Mouse (Mus musculus) hindbrain, embryonic 13.5 days (tissue): ENCODE measurements at regions not wholly inside any gene's neighbourhood (a gene's known extent, or its start where the extent isn't known, plus 50 kb on each side); places are given as distances from the start of the nearest gene placed in this dataset.

Experiments used
- ATAC-seq: fragments of 200-750 bp; cut with Nextera tagmentation; 2 replicates; pipeline ENCODE4 v1.8.0; 2017; ENCODE audit warnings: moderate TSS enrichment; ENCODE audit not compliant: low FRiP score
- H3K27ac ChIP-seq: fragments of 300-500 bp; sonication (generic); 2 replicates; pipeline ENCODE4 v1.5.1; 2015; ENCODE audit warnings: inconsistent platforms, mild to moderate bottlenecking, moderate library complexity
- H3K27me3 ChIP-seq: fragments of 300-500 bp; sonication (generic); 2 replicates; pipeline ENCODE4 v1.6.1; 2015; ENCODE audit warnings: mild to moderate bottlenecking, inconsistent platforms
- H3K36me3 ChIP-seq: fragments of 300-500 bp; sonication (generic); 2 replicates; pipeline ENCODE4 v1.6.1; 2015; ENCODE audit warnings: mild to moderate bottlenecking, inconsistent platforms
- H3K4me1 ChIP-seq: fragments of 300-500 bp; sonication (generic); replicated peaks from 2 replicates; pipeline ENCODE4 v1.6.1; 2015; ENCODE audit warnings: inconsistent platforms
- H3K4me2 ChIP-seq: fragments of 300-500 bp; sonication (generic); 2 replicates; pipeline ENCODE4 v1.6.1; 2015; ENCODE audit warnings: inconsistent platforms, mild to moderate bottlenecking, moderate library complexity
- H3K4me3 ChIP-seq: fragments of 300-500 bp; sonication (generic); 2 replicates; pipeline ENCODE4 v1.5.1; 2015; ENCODE audit warnings: mild to moderate bottlenecking, inconsistent platforms
- H3K9ac ChIP-seq: fragments of 300-500 bp; sonication (generic); 2 replicates; pipeline ENCODE4 v1.6.1; 2015; ENCODE audit warnings: mild to moderate bottlenecking, inconsistent platforms
- H3K9me3 ChIP-seq: fragments of 300-500 bp; sonication (generic); 2 replicates; pipeline ENCODE4 v1.6.1; 2016; ENCODE audit warnings: inconsistent platforms
- WGBS: fragments of 180-500 bp; shearing (Covaris S2); methylation state at CpG from one replicate; pipeline ENCODE4 v1.1.7; 2015; 5-methylcytosine and 5-hydroxymethylcytosine counted together

- H3K36me3 ChIP-seq, result no peaks in the 10 kb centered on the region
- no peak overlapping the region for H3K27ac ChIP-seq
- no peak overlapping the region for H3K4me3 ChIP-seq
- no peak overlapping the region for H3K4me2 ChIP-seq
- peaks cover 26% of the 10 kb centered on the region; the same call in 1 of the 2 replicates for H3K27me3 ChIP-seq
- peaks cover 20% of the 10 kb centered on the region for H3K4me1 ChIP-seq
- no peaks in the 10 kb centered on the region for H3K9me3 ChIP-seq
- no peak for ATAC-seq
- 89% methylated on average over 15 of the region's 15 CpGs for WGBS
- no peak overlapping the region for H3K9ac ChIP-seq
Measured at GRCm38 (mm10) chr8:92115479-92116267, 241.8 kb upstream of the Irx5 start.

DNA sequence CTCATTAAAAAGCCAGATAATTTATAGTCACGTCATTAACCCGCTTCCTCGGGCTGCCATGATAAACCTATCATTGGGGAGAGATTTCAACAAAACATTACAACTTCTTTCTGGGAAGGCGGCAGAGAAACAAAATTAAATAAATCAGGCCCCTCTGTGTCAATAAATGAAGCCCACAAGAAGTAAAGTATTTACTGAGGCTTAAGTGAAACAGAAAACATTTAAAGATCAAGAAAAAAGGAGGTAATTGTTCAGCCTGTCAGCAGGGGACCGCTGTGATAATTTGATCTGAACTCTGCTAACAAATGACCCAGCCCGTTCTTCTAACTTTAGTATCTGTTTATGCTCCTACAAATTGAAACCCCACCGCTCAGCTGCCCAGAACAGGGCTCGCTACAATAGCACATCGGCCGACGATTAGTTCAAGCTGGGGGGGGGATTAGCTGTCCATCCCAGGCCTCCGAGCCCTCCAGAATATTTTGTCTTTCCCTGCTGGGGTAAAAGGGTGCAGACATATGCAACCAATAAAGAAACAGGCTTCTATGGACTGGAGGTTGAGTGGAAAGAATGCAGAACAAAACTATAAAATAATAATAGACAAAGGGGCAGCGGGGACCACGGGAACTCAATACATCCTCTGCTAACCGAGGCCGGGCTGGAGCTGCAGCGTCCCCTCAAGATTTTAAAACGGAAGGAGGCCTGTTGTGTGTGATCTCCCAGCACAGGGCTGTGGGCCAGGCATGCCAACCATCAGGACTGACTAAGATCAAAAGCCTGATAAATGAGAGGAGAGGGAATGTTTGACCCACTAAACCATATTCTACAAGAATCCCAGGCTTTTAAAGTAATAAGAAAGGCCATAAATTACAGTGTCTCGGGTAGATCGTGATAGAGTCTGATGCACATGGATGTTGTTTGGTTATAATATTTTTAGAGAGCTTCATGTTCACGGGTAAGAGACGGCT is 242.8 kb upstream of the Irx5 start:
- H3K4me2 ChIP-seq, result peak overlapping the region; percentile 17

GRCm38 (mm10) chr8:92113901-92114300 is 243.5 kb upstream of the Irx5 start:
- 6% methylated on average over 9 of the region's 9 CpGs for WGBS
- no peaks in the 10 kb centered on the region for H3K36me3 ChIP-seq
- no peak overlapping the region for H3K9ac ChIP-seq
- peaks cover 20% of the 10 kb centered on the region for H3K4me1 ChIP-seq
- H3K9me3 ChIP-seq, result no peaks in the 10 kb centered on the region
- peak overlapping the region; percentile 17 for H3K4me2 ChIP-seq
- peaks cover 14% of the 10 kb centered on the region; the same call in 1 of the 2 replicates for H3K27me3 ChIP-seq
- ATAC-seq, result no peak
- H3K4me3 ChIP-seq, result no peak overlapping the region
- H3K27ac ChIP-seq, result no peak overlapping the region

More for the DNA sequence above, 242.8 kb upstream of the Irx5 start:
- H3K27ac ChIP-seq, result no peak overlapping the region
- 17% methylated on average over 22 of the region's 22 CpGs for WGBS
- no peaks in the 10 kb centered on the region for H3K36me3 ChIP-seq
- H3K9me3 ChIP-seq, result no peaks in the 10 kb centered on the region
- H3K4me3 ChIP-seq, result no peak overlapping the region
- no peak overlapping the region; the same call in 1 of the 2 replicates for H3K9ac ChIP-seq
- ATAC-seq, result no peak
- H3K27me3 ChIP-seq, result peaks cover 17% of the 10 kb centered on the region; the same call in 1 of the 2 replicates
- peaks cover 20% of the 10 kb centered on the region for H3K4me1 ChIP-seq

DNA sequence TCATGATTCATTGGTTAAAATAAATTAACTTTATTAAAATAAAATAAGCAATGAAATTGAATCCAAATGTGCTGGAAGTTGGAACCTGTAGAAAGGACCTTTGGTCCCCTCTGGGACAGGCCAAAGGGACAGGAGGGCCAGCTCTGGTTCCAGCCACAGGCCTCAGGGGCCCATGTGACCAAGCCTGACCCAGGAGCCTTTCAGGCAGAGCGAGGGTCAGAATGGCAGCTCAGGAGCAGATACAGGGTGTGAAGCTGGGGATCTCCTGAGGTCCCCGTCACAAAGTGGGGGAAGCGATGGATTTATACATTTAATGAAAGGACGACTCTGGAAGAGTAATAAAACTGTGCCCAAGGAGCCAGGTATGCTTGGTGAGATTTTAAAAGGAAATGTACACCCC is 244.0 kb upstream of the Irx5 start:
- Histone ChIP-seq H3K27me3 (peaks cover 14% of the 10 kb centered on the region; the same call in 1 of the 2 replicates), H3K36me3 (no peaks in the 10 kb centered on the region), H3K27ac (no peak overlapping the region), H3K4me1 (peaks cover 20% of the 10 kb centered on the region), H3K4me3 (no peak overlapping the region), H3K9me3 (no peaks in the 10 kb centered on the region), H3K9ac (no peak overlapping the region), H3K4me2 (no peak overlapping the region)
- no peak for ATAC-seq
- 53% methylated on average over 4 of the region's 4 CpGs for WGBS

GRCm38 (mm10) chr8:92104561-92104960 is 252.9 kb upstream of the Irx5 start:
- 74% methylated on average over 6 of the region's 6 CpGs for WGBS
- Histone ChIP-seq H3K9ac (no peak overlapping the region), H3K4me1 (peaks cover 12% of the 10 kb centered on the region; the same call in 1 of the 2 replicates), H3K27ac (no peak overlapping the region), H3K36me3 (no peaks in the 10 kb centered on the region), H3K27me3 (peaks cover 4% of the 10 kb centered on the region; the same call in 1 of the 2 replicates), H3K4me2 (no peak overlapping the region), H3K4me3 (no peak overlapping the region), H3K9me3 (no peaks in the 10 kb centered on the region)
- ATAC-seq, result no peak

DNA sequence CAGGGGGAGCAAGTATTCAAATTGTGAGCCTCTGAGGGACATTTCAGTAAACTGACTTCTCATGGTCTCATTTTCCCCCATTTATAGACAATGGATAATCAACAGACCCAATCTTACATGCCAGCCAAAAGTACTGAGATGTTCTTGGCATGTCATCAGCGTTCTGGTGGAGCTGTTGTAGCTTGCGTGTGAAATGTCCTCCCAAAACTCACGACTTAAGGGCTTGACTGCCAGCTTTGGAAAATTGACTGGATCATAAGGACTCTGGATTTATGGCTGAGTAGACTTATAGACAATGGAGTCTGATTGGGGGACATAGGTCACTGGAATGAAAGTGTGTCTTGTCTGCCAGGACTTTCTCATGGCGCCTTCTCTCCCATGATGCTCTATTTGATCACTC is 254.9 kb upstream of the Irx5 start:
- Histone ChIP-seq H3K4me1 (peaks cover 12% of the 10 kb centered on the region; the same call in 1 of the 2 replicates), H3K27ac (no peak overlapping the region), H3K4me3 (no peak overlapping the region), H3K27me3 (peaks cover 13% of the 10 kb centered on the region), H3K9ac (no peak overlapping the region), H3K4me2 (no peak overlapping the region), H3K36me3 (no peaks in the 10 kb centered on the region), H3K9me3 (no peaks in the 10 kb centered on the region)
- 88% methylated on average over 4 of the region's 4 CpGs for WGBS
- ATAC-seq, result no peak

GRCm38 (mm10) chr8:92095276-92095675 is 262.1 kb upstream of the Irx5 start:
- H3K9ac ChIP-seq, result no peak overlapping the region
- H3K9me3 ChIP-seq, result no peaks in the 10 kb centered on the region
- H3K27me3 ChIP-seq, result peaks cover 26% of the 10 kb centered on the region
- no peak overlapping the region for H3K27ac ChIP-seq
- H3K4me1 ChIP-seq, result peaks cover 9% of the 10 kb centered on the region; the same call in 1 of the 2 replicates
- H3K4me2 ChIP-seq, result 0 out of 2 replicates have a peak overlapping the region, but pooled peaks have one; percentile 19
- no peaks in the 10 kb centered on the region for H3K36me3 ChIP-seq
- no peak overlapping the region for H3K4me3 ChIP-seq
- WGBS, result 26% methylated on average over 12 of the region's 12 CpGs
- no peak for ATAC-seq

DNA sequence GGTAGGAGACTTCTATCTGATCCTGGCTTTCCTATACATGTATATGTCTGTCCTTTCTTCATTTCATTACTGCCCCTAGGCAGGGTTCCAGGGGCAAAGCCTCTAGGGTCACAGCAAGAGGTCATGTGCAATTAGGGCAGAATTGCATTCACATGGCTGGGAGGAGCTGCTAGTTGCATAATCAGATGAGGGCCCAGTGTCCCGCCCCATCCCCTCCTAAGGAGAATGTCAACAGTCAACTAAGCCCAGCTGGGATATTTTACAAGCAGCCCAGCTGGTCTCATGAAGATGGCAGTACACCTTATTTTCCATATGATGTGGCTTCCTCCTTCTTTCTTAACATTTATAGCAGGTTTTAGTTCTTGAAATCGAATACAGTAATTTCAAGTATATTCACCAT is 273.3 kb upstream of the Irx5 start:
- Histone ChIP-seq H3K27me3 (no peaks in the 10 kb centered on the region), H3K4me3 (no peak overlapping the region), H3K4me1 (0 out of 2 replicates have a peak, but pooled peaks cover 11% of the 10 kb centered on the region), H3K4me2 (no peak overlapping the region), H3K27ac (no peak overlapping the region), H3K36me3 (no peaks in the 10 kb centered on the region), H3K9me3 (no peaks in the 10 kb centered on the region), H3K9ac (no peak overlapping the region)
- ATAC-seq, result no peak
- WGBS, result 64% methylated on average over 2 of the region's 2 CpGs

- Histone ChIP-seq H3K4me3 (no peak overlapping the region), H3K9ac (no peak overlapping the region), H3K27me3 (no peaks in the 10 kb centered on the region), H3K36me3 (no peaks in the 10 kb centered on the region), H3K4me2 (no peak overlapping the region), H3K4me1 (0 out of 2 replicates have a peak, but pooled peaks cover 14% of the 10 kb centered on the region), H3K27ac (no peak overlapping the region), H3K9me3 (no peaks in the 10 kb centered on the region)
- ATAC-seq, result no peak
- WGBS, result 89% methylated on average over 6 of the region's 6 CpGs
Measured at GRCm38 (mm10) chr8:92081900-92082299, 275.5 kb upstream of the Irx5 start.

- 72% methylated on average over 8 of the region's 8 CpGs for WGBS
- no peak for ATAC-seq
- Histone ChIP-seq H3K4me3 (no peak overlapping the region), H3K4me2 (no peak overlapping the region), H3K4me1 (0 out of 2 replicates have a peak, but pooled peaks cover 14% of the 10 kb centered on the region), H3K27ac (no peak overlapping the region), H3K9ac (no peak overlapping the region), H3K36me3 (no peaks in the 10 kb centered on the region), H3K27me3 (peaks cover under 1% of the 10 kb centered on the region; the same call in 1 of the 2 replicates), H3K9me3 (no peaks in the 10 kb centered on the region)
Measured at GRCm38 (mm10) chr8:92080852-92081251, 276.6 kb upstream of the Irx5 start.

GRCm38 (mm10) chr8:92077611-92078010 is 275.7 kb upstream of the Irx3 start:
- Histone ChIP-seq H3K36me3 (no peaks in the 10 kb centered on the region), H3K4me3 (no peak overlapping the region), H3K9me3 (no peaks in the 10 kb centered on the region), H3K4me1 (peaks cover 15% of the 10 kb centered on the region; the same call in 1 of the 2 replicates), H3K27ac (no peak overlapping the region), H3K27me3 (peaks cover 8% of the 10 kb centered on the region; the same call in 1 of the 2 replicates), H3K9ac (no peak overlapping the region), H3K4me2 (no peak overlapping the region)
- WGBS, result 44% methylated on average over 7 of the region's 7 CpGs
- no peak for ATAC-seq

DNA sequence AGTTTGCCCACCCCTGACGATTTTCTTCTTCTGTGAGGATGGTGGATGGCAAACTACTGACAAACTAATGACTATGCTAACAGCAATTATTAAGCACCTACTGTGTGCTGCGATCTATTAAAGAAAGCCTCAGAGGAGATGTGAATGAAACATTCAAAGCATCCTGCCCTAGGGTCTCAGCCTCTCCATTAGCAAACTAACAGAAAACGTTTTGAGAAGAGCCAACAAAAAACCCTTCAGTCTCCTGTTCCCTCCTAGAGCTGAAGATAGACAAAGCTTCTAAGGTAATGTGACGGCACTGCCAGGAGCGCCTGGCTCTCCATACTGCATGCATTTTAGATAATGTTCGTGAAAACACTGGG is 270.4 kb upstream of the Irx3 start:
- H3K9me3 ChIP-seq, result no peaks in the 10 kb centered on the region
- H3K36me3 ChIP-seq, result no peaks in the 10 kb centered on the region
- H3K9ac ChIP-seq, result no peak overlapping the region
- no peak overlapping the region for H3K4me3 ChIP-seq
- H3K27me3 ChIP-seq, result peaks cover 40% of the 10 kb centered on the region
- peaks cover 22% of the 10 kb centered on the region for H3K4me1 ChIP-seq
- no peak overlapping the region for H3K4me2 ChIP-seq
- peak overlapping the region; percentile 55; the same call in 1 of the 2 replicates for H3K27ac ChIP-seq
- 0 out of 2 replicates have a peak, but pooled peaks have one; percentile 4 for ATAC-seq
- 13% methylated on average over 6 of the region's 6 CpGs for WGBS
